In genomic region chr7:31148086-31148485, GRCm38 (mm10) we compare ENCODE assay signal across 8 mouse cellular contexts. TPM values are rescaled to one million over a fixed set of nuclear protein-coding genes. Genes with fewer than 3 reads are reported as not detected.
DNase-seq lines count a peak whose midpoint lies in the region; ATAC-seq and TF ChIP-seq lines count a peak whose summit lies in the region.

No protein-coding gene starts in this region.

- WGBS in forebrain, embryonic 12.5 days = 65% methylated on average over 3 of the region's 3 CpGs
- WGBS in liver, embryonic 14.5 days (ENCODE audit: insufficient replicate concordance) = 50% methylated on average over 3 of the region's 3 CpGs

- peaks cover 45% of the 10 kb centered on the region for H3K4me1 ChIP-seq in forebrain, embryonic 12.5 days
- H3K4me1 ChIP-seq in liver, embryonic 14.5 days (replicated peaks; ENCODE audit: control insufficient read depth in 2 of 2, insufficient read depth in 2 of 2, low read length in 1 of 2) = peaks cover 8 to 30% of the 10 kb centered on the region in 2 experiments

- peak overlapping the region; percentile 69 for H3K4me2 ChIP-seq in forebrain, embryonic 12.5 days
- H3K4me2 ChIP-seq in liver, embryonic 14.5 days (ENCODE audit: low read depth) = peak overlapping the region; percentile 81

- DNase-seq in embryo, embryonic 10.5 days (ENCODE audit: low spot score) = peak; percentile 19
- DNase-seq in embryo, embryonic 9.5 days (ENCODE audit: extremely low spot score) = no peak
- peak; percentile 78 for DNase-seq in CD4-positive, CD25-positive, alpha-beta regulatory T cell, adult 2 months (ENCODE audit: low read depth, low spot score)
- no peak for DNase-seq in liver, embryonic 14.5 days (ENCODE audit: low read depth in 3 of 3, low spot score in 3 of 3)
- DNase-seq in urinary bladder, adult 18-20 months (ENCODE audit: low spot score in 2 of 2) = no peak
- no peak for DNase-seq in spleen, postnatal 10 days (ENCODE audit: low spot score in 2 of 2)
- DNase-seq in kidney, adult 11 months = no peak

- no peak for ATAC-seq in forebrain, embryonic 12.5 days (ENCODE audit: low FRiP score)
- no peak for ATAC-seq in liver, embryonic 14.5 days (ENCODE audit: insufficient read depth)

- H3K9ac ChIP-seq in forebrain, embryonic 12.5 days = peak overlapping the region; percentile 96
- no peak overlapping the region for H3K9ac ChIP-seq in liver, embryonic 14.5 days (replicated peaks)

- peak overlapping the region; percentile 86 for H3K4me3 ChIP-seq in forebrain, embryonic 12.5 days (replicated peaks)
- H3K4me3 ChIP-seq in liver, embryonic 14.5 days (ENCODE audit: insufficient read depth in 1 of 2, low read depth in 2 of 2, low read length in 2 of 2) = no peak overlapping the region

- peaks cover 36% of the 10 kb centered on the region for H3K36me3 ChIP-seq in forebrain, embryonic 12.5 days (replicated peaks)
- H3K36me3 ChIP-seq in liver, embryonic 14.5 days (replicated peaks; ENCODE audit: control insufficient read depth, insufficient read depth, low read depth) = no peaks in the 10 kb centered on the region

- H3K27ac ChIP-seq in forebrain, embryonic 12.5 days = peak overlapping the region; percentile 96
- no peak overlapping the region for H3K27ac ChIP-seq in liver, embryonic 14.5 days

- no peaks in the 10 kb centered on the region for H3K27me3 ChIP-seq in forebrain, embryonic 12.5 days
- H3K27me3 ChIP-seq in liver, embryonic 14.5 days (ENCODE audit: control insufficient read depth, insufficient read depth, low read length) = no peaks in the 10 kb centered on the region

- no peak for TF ChIP-seq CTCF in liver, embryonic 14.5 days (IDR thresholded peaks at IDR 0.05; ENCODE audit: low read depth)

- no peaks in the 10 kb centered on the region for H3K9me3 ChIP-seq in forebrain, embryonic 12.5 days
- H3K9me3 ChIP-seq in liver, embryonic 14.5 days (ENCODE audit: control insufficient read depth, low read length) = no peaks in the 10 kb centered on the region

- TF ChIP-seq EP300 in liver, embryonic 14.5 days (IDR thresholded peaks at IDR 0.05; ENCODE audit: low read depth) = no peak

RNA-seq across cellular contexts. Expression of gene Gramd1a, which starts 7.6 kb away (rescaled TPM):
- 155 and 174 TPM in 2 replicates for polyA plus RNA-seq in forebrain, embryonic 12.5 days (2016; fragmentation: Nextera tagmentation; extraction: Ambion mirVana)
- 19.1 and 19.4 TPM in 2 replicates for polyA plus RNA-seq in liver, embryonic 14.5 days (2012; rRNA removed)
- 8.0 and 8.5 TPM in 2 replicates for polyA plus RNA-seq in liver, embryonic 14.5 days (2014; fragmentation: Nextera tagmentation; extraction: Ambion mirVana)

RNA-seq across cellular contexts. Expression of gene Scn1b, which starts 21.3 kb away (rescaled TPM):
- 1.1 and 1.3 TPM in 2 replicates for polyA plus RNA-seq in forebrain, embryonic 12.5 days (2016; fragmentation: Nextera tagmentation; extraction: Ambion mirVana)
- 0.97 and 1.0 TPM in 2 replicates for polyA plus RNA-seq in liver, embryonic 14.5 days (2012; rRNA removed)
- polyA plus RNA-seq in liver, embryonic 14.5 days (2014; fragmentation: Nextera tagmentation; extraction: Ambion mirVana) = 0.45 and 0.52 TPM in 2 replicates

RNA-seq across cellular contexts. Expression of gene Hpn, which starts 33.0 kb away (rescaled TPM):
- polyA plus RNA-seq in forebrain, embryonic 12.5 days (2016; fragmentation: Nextera tagmentation; extraction: Ambion mirVana) = 0.49 and 0.67 TPM in 2 replicates
- polyA plus RNA-seq in liver, embryonic 14.5 days (2012; rRNA removed) = 44.7 and 48.0 TPM in 2 replicates
- 43.3 and 44.8 TPM in 2 replicates for polyA plus RNA-seq in liver, embryonic 14.5 days (2014; fragmentation: Nextera tagmentation; extraction: Ambion mirVana)

Comparison
In these comparisons a context has a peak if more than half of its experiments do, and no peak if none do; other contexts are left out.
1. DNase-seq: peak in embryo, embryonic 10.5 days (single experiment) and CD4-positive, CD25-positive, alpha-beta regulatory T cell, adult 2 months (single experiment); none in embryo, embryonic 9.5 days (single experiment), liver, embryonic 14.5 days (0 of 3), urinary bladder, adult 18-20 months (0 of 2), spleen, postnatal 10 days (0 of 2) and kidney, adult 11 months (single experiment).
2. RNA of gene Hpn, which starts 33.0 kb away (polyA plus RNA-seq): 43.3 to 48.0 TPM in liver, embryonic 14.5 days; 0.49 to 0.67 TPM in forebrain, embryonic 12.5 days; every median in the first group is over 10 times any median in the second.